Mouse (Mus musculus) embryonic facial prominence, embryonic 12.5 days (tissue): ENCODE measurements around the gene Cdkal1. TPM values are rescaled to one million over a fixed set of nuclear protein-coding genes. Genes with fewer than 3 reads are reported as not detected.

Experiments used
- ATAC-seq: fragments of 200-750 bp; cut with Nextera tagmentation; 2 replicates; pipeline ENCODE4 v1.8.0; 2017; ENCODE audit not compliant: insufficient number of reproducible peaks, insufficient read depth, low FRiP score, low TSS enrichment
- H3K27ac ChIP-seq: fragments of 300-500 bp; sonication (generic); 2 replicates; pipeline ENCODE4 v1.5.1; 2016; ENCODE audit warnings: mild to moderate bottlenecking
- H3K27me3 ChIP-seq: fragments of 300-500 bp; sonication (generic); 2 replicates; pipeline ENCODE4 v1.6.1; 2016; ENCODE audit warnings: mild to moderate bottlenecking, moderate library complexity
- H3K36me3 ChIP-seq: fragments of 300-500 bp; sonication (generic); 2 replicates; pipeline ENCODE4 v1.6.1; 2016; ENCODE audit warnings: mild to moderate bottlenecking
- H3K4me1 ChIP-seq: fragments of 300-500 bp; sonication (generic); 2 replicates; pipeline ENCODE4 v1.6.1; 2016
- H3K4me2 ChIP-seq: fragments of 300-500 bp; sonication (generic); replicated peaks from 2 replicates; pipeline ENCODE4 v1.6.1; 2016; ENCODE audit warnings: mild to moderate bottlenecking, moderate library complexity
- H3K4me3 ChIP-seq: fragments of 300-500 bp; sonication (generic); 2 replicates; pipeline ENCODE4 v1.5.1; 2016; ENCODE audit warnings: mild to moderate bottlenecking
- H3K9ac ChIP-seq: fragments of 300-500 bp; sonication (generic); 2 replicates; pipeline ENCODE4 v1.6.1; 2016; ENCODE audit warnings: mild to moderate bottlenecking, moderate library complexity
- H3K9me3 ChIP-seq: fragments of 300-500 bp; sonication (generic); 2 replicates; pipeline ENCODE4 v1.6.1; 2016; ENCODE audit warnings: mild to moderate bottlenecking, moderate library complexity
- WGBS: fragments of 180-500 bp; shearing (Covaris S2); methylation state at CpG from one replicate; pipeline ENCODE4 v1.1.7; 2016; 5-methylcytosine and 5-hydroxymethylcytosine counted together
- polyA plus RNA-seq: library from polyadenylated mRNA; unstranded; fragments of >200 nt; fragmentation: Nextera tagmentation; extraction: Ambion mirVana; gene quantifications from 2 replicates; pipeline ENCODE4 v1.2.1, GENCODE M21; 2016

Gene Cdkal1
- polyA plus RNA-seq, 1 experiment from 2014 or later, result 42.7 TPM

DNA sequence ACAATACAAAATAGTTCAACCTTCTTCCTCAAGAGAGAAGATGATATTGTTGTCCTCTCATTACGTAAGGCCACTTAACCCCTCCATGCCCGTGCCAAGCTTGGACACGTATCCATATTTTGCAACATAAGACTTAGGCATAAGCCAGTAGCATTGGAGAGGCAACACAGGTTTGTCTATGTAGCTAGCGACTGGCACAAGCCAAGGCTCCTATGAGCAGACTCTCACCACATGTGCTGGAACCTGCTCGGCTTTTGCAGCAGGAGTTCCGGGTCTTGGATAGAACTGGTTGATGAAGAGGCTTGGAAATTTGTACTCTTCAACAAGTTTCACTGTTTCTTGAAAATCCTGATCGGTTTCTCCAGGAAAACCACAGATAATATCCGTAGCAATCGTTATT is 381.2 kb downstream of the Cdkal1 start:
- Histone ChIP-seq H3K27me3 (no peaks in the 10 kb centered on the region), H3K4me1 (peaks cover 6% of the 10 kb centered on the region; the same call in 1 of the 2 replicates), H3K4me3 (no peak overlapping the region), H3K9ac (no peak overlapping the region), H3K4me2 (no peak overlapping the region), H3K27ac (no peak overlapping the region), H3K9me3 (no peaks in the 10 kb centered on the region), H3K36me3 (no peaks in the 10 kb centered on the region)
- WGBS, result 92% methylated on average over 9 of the region's 9 CpGs
- no peak for ATAC-seq

DNA sequence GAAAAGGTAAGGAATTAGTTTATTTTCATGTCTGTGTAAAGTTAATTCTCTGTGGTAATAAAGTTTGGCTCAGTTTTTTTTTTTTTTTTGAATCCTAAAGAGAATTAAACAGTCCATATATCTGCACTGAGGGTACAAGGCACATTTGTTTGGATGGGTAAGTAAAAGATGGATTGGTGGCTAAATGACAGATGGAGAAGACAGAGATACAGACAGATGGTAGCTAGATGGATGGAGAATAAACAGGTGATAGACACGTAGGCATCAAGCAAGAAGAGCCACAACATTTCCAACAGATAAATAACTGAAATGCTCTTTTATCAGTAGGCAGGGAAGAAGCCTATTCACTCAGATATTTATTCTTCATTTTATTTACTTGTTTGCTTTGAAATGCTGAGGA is 381.7 kb downstream of the Cdkal1 start:
- no peaks in the 10 kb centered on the region for H3K36me3 ChIP-seq
- H3K9ac ChIP-seq, result no peak overlapping the region
- no peak overlapping the region for H3K4me3 ChIP-seq
- no peak overlapping the region for H3K4me2 ChIP-seq
- H3K27me3 ChIP-seq, result no peaks in the 10 kb centered on the region
- WGBS, result 100% methylated on average over 1 of the region's 1 CpGs
- no peak for ATAC-seq
- no peak overlapping the region for H3K27ac ChIP-seq
- no peaks in the 10 kb centered on the region for H3K9me3 ChIP-seq
- H3K4me1 ChIP-seq, result peaks cover 6% of the 10 kb centered on the region; the same call in 1 of the 2 replicates

DNA sequence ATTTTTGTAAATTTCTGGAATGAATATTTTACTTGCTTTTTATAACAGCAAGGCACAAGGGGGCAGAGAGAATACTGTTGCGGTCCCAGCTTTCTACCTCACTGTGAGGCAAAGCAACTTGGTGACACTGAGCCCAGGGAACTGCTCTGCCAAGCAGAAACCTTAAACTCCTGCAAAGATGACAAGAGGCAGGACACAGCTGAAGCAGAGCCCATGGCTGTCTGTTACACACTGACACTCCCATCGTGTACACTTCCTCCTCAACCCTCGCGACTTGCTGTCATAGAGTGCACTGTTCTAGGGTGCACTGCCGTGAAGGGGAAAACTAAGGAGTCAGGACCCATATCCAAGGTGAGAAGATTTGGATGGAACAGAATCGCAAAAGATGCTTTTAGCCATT is 393.2 kb downstream of the Cdkal1 start:
- no peak overlapping the region for H3K27ac ChIP-seq
- no peaks in the 10 kb centered on the region for H3K27me3 ChIP-seq
- no peaks in the 10 kb centered on the region for H3K36me3 ChIP-seq
- H3K4me2 ChIP-seq, result no peak overlapping the region
- no peak for ATAC-seq
- no peak overlapping the region for H3K9ac ChIP-seq
- H3K4me1 ChIP-seq, result peaks cover 8% of the 10 kb centered on the region; the same call in 1 of the 2 replicates
- H3K4me3 ChIP-seq, result no peak overlapping the region
- H3K9me3 ChIP-seq, result no peaks in the 10 kb centered on the region
- WGBS, result 85% methylated on average over 6 of the region's 6 CpGs

DNA sequence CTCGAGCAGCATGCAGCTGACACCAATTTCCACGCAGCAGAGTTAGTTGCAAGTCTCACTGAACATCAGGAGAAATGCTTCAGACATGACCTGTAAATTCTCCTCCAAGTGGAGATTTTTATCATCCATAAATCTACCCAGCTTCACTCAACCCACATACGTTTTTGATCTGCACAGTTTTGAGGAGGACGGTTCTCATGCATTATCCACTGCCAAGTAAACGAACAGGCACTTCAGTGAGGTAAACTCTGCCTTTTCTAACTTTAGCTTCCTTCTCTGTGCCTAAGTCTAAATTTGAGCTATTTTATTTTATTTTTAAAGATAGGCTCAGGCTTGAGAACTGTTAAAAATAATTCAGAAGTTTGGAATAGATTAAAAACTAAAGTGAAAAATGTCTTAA is 394.7 kb downstream of the Cdkal1 start:
- no peaks in the 10 kb centered on the region for H3K27me3 ChIP-seq
- no peak overlapping the region for H3K27ac ChIP-seq
- no peaks in the 10 kb centered on the region for H3K9me3 ChIP-seq
- H3K4me2 ChIP-seq, result no peak overlapping the region
- no peak overlapping the region for H3K4me3 ChIP-seq
- ATAC-seq, result no peak
- WGBS, result 31% methylated on average over 5 of the region's 5 CpGs
- H3K9ac ChIP-seq, result no peak overlapping the region
- H3K4me1 ChIP-seq, result peaks cover 8% of the 10 kb centered on the region; the same call in 1 of the 2 replicates
- H3K36me3 ChIP-seq, result no peaks in the 10 kb centered on the region

DNA sequence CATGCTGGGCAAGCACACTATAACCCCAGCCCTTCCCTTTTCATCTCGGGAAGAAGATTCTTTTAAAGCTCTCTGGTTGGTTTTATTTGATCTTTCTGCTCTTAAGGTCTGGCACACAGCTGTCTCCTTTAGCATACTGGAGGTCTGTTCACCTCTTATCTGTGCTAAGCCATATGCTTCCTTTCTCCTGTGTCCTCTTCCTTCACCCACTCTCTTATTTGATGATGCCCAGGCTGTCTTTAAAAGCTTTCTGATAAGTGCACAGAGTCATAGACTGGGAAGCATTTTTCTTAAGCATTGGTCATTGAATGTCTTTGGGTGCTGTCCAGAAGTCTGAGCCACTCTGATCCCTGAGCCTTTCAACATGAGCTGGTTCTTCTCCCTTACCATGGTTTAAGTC is 397.1 kb downstream of the Cdkal1 start:
- peaks cover 8% of the 10 kb centered on the region; the same call in 1 of the 2 replicates for H3K4me1 ChIP-seq
- no peak overlapping the region for H3K27ac ChIP-seq
- H3K9ac ChIP-seq, result no peak overlapping the region
- H3K4me2 ChIP-seq, result no peak overlapping the region
- no peaks in the 10 kb centered on the region for H3K9me3 ChIP-seq
- ATAC-seq, result no peak
- H3K36me3 ChIP-seq, result no peaks in the 10 kb centered on the region
- no peaks in the 10 kb centered on the region for H3K27me3 ChIP-seq
- no peak overlapping the region for H3K4me3 ChIP-seq
- WGBS, result 42% methylated on average over 1 of the region's 1 CpGs

DNA sequence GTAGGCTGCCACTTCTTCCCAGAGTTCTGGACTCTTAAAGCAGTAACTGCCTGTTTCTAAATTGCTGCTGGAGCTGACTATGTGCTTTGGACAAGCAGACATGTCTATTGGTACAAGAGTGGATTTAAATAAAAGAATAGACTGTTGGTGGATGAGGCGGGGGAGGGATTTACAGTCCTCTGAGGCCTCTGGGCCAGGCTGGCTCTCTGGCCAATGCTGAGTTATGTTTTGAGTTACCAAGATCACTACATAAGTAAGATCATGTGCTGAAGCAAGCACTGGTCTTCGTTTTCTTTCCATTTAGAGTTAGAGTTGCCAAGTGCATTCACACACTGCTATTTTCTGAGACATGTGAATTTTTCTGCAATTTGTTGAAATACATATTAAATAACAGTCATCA is 418.4 kb downstream of the Cdkal1 start:
- 47% methylated on average over 2 of the region's 2 CpGs for WGBS
- no peak overlapping the region for H3K9ac ChIP-seq
- H3K4me2 ChIP-seq, result no peak overlapping the region
- no peaks in the 10 kb centered on the region for H3K9me3 ChIP-seq
- no peaks in the 10 kb centered on the region for H3K36me3 ChIP-seq
- H3K27ac ChIP-seq, result peak overlapping the region; percentile 54
- no peak overlapping the region for H3K4me3 ChIP-seq
- ATAC-seq, result no peak
- no peaks in the 10 kb centered on the region for H3K27me3 ChIP-seq
- H3K4me1 ChIP-seq, result peaks cover 13% of the 10 kb centered on the region; the same call in 1 of the 2 replicates

DNA sequence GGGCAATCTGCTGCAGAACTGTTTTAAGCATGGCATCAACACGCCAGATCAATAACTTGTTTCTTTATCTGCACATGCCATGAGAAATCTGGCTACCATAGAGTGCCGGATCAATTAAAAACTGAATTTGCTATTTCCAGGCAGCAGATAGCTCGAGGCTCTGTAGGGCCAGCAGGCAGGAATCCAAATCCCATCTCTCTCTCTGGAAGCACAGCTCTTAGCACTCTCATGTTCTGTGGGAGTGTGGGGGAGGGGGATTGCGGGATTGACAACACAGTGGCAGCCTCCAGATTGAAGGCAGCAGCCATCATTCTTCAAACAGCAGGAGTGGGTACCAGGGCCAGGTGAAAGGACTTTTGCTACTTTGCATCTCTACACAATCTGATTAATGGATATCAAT is 420.7 kb downstream of the Cdkal1 start:
- Histone ChIP-seq H3K27me3 (no peaks in the 10 kb centered on the region), H3K4me3 (no peak overlapping the region), H3K36me3 (no peaks in the 10 kb centered on the region), H3K9ac (no peak overlapping the region), H3K4me2 (no peak overlapping the region), H3K4me1 (peaks cover 15% of the 10 kb centered on the region; the same call in 1 of the 2 replicates), H3K9me3 (0 out of 2 replicates have a peak, but pooled peaks cover 3% of the 10 kb centered on the region), H3K27ac (no peak overlapping the region)
- 65% methylated on average over 4 of the region's 4 CpGs for WGBS
- ATAC-seq, result no peak

DNA sequence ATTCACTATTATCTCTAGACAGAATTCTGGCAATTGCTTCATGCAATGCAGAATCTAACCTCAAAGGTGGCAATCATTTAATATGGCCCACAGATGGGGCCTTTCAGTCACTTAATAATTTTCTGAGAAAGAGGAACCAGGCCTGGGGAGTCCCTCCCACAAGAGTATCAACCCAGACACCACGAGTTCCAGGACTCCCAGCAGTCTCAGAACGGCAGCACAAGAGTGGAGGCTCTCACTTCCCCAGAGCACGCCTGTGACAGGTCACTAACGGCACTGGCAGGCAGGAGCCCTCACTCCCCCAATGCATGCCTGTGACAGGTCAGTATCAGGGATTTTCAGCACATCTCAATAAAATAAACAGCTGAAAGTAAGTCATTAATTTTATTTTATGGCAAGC is 424.6 kb downstream of the Cdkal1 start:
- 27% methylated on average over 4 of the region's 4 CpGs for whole genome bisulfite sequencing
- Histone ChIP-seq H3K9me3 (0 out of 2 replicates have a peak, but pooled peaks cover 3% of the 10 kb centered on the region), H3K4me1 (peaks cover 6% of the 10 kb centered on the region; the same call in 1 of the 2 replicates), H3K27ac (no peak overlapping the region), H3K36me3 (no peaks in the 10 kb centered on the region), H3K4me2 (no peak overlapping the region), H3K27me3 (no peaks in the 10 kb centered on the region), H3K4me3 (no peak overlapping the region), H3K9ac (no peak overlapping the region)
- no peak for ATAC-seq

DNA sequence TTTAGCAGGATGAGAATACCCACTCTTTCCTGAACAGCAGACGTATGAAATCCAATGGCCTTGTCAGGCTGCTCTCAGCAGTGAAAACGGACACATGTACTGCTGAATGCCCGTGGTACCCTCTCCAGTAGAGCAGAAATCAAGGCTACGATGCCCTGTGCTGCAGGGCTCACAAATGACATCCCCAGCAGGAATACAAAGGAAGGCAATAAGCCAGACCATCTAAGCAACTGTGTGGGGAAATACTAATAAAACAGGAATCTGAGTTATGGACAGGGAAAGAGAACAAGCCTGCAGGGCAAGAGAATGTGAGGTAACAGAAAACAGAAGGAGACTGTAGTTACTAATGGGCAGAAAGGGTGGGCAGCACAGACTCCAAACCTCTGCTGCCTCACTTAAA is 425.6 kb downstream of the Cdkal1 start:
- H3K9ac ChIP-seq, result no peak overlapping the region
- no peak overlapping the region for H3K27ac ChIP-seq
- no peaks in the 10 kb centered on the region for H3K36me3 ChIP-seq
- WGBS, result 54% methylated on average over 4 of the region's 4 CpGs
- 0 out of 2 replicates have a peak, but pooled peaks cover 3% of the 10 kb centered on the region for H3K9me3 ChIP-seq
- H3K4me2 ChIP-seq, result no peak overlapping the region
- peaks cover 6% of the 10 kb centered on the region; the same call in 1 of the 2 replicates for H3K4me1 ChIP-seq
- no peaks in the 10 kb centered on the region for H3K27me3 ChIP-seq
- no peak for ATAC-seq
- H3K4me3 ChIP-seq, result no peak overlapping the region

DNA sequence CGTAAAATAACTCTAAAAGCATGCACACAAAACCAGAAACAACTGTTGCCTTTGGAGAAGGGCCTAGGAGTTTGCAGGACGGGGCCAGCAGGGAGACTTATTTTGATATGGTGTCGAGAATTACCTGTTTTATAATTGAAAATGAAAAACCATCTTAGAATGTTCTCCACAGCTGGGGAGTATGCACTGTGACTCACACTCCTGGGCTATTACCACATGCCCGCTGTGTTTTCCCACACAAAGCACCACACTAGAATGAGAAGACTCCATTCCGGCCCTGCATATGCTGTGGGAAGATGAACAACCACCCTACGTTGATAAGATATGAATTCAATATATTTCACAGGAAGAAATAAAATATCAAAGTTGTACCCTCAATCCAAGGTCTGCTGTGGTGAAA is 426.3 kb downstream of the Cdkal1 start:
- H3K36me3 ChIP-seq, result no peaks in the 10 kb centered on the region
- WGBS, result 88% methylated on average over 6 of the region's 6 CpGs
- no peak overlapping the region for H3K4me2 ChIP-seq
- no peak overlapping the region for H3K4me3 ChIP-seq
- no peak overlapping the region for H3K9ac ChIP-seq
- no peak for ATAC-seq
- no peak overlapping the region for H3K27ac ChIP-seq
- peaks cover 6% of the 10 kb centered on the region; the same call in 1 of the 2 replicates for H3K4me1 ChIP-seq
- no peaks in the 10 kb centered on the region for H3K27me3 ChIP-seq
- H3K9me3 ChIP-seq, result 0 out of 2 replicates have a peak, but pooled peaks cover 3% of the 10 kb centered on the region

DNA sequence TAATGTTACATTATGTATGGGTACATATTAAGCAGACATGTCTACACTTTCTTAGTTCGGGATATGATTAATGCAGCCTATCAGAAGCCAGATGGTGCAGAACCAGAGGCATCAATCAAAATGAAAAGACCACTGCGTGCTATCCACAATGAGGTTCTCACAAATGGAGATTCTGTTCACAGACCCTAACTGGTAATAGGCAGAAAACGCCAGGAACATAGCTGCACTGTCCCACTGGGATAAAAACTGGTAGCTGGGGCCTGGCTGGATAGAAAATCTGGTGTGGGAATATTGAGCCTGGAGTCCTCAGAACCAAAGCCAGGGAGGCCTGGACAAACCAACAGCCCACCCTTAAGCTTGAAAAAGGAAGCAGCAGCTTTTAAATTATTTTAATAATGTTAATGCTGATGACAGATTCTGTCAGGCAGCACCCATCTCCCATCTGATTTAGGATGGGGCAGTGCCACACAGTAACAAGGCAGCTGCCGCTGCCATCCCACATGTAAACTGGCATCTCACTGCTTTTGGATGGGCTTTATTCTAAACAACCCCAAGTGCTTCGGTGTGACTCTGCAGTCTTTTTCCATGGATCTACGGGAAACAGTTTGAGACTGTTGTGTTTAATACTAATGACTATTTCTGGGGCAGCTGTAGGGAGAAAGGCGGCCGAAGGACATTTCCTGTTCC is 438.9 kb downstream of the Cdkal1 start:
- 29% methylated on average over 8 of the region's 8 CpGs for WGBS
- H3K4me2 ChIP-seq, result no peak overlapping the region

DNA sequence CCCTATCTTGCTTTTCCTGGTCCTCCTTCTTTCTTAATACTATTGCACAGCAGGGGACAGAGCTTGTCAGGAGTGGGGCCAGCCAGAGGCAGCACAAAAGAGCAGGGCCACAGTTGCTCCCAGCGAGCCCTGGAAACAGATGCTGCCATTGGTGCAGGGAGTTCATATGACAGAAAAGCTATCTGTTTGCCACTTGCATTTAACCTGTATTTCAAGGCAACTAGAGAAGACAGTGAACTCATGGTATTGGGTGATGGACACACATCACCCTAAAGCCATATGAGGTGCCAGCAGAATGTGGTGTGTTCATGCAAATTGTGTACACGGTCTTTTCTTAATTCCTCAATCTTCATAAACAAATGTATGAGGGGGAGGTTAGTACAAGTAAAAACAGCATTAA is 439.5 kb downstream of the Cdkal1 start:
- ATAC-seq, result 0 out of 2 replicates have a peak, but pooled peaks have one; percentile 28
- H3K27ac ChIP-seq, result 0 out of 2 replicates have a peak overlapping the region, but pooled peaks have one; percentile 30
- H3K4me1 ChIP-seq, result peaks cover 30% of the 10 kb centered on the region
- H3K27me3 ChIP-seq, result no peaks in the 10 kb centered on the region
- no peaks in the 10 kb centered on the region for H3K9me3 ChIP-seq
- no peak overlapping the region for H3K4me2 ChIP-seq
- H3K9ac ChIP-seq, result no peak overlapping the region
- no peaks in the 10 kb centered on the region for H3K36me3 ChIP-seq
- 31% methylated on average over 2 of the region's 2 CpGs for WGBS
- H3K4me3 ChIP-seq, result no peak overlapping the region

More for the DNA sequence above, 438.9 kb downstream of the Cdkal1 start:
- Histone ChIP-seq H3K4me3 (no peak overlapping the region), H3K27ac (peak overlapping the region; percentile 52), H3K9ac (no peak overlapping the region), H3K4me1 (peaks cover 30% of the 10 kb centered on the region), H3K9me3 (no peaks in the 10 kb centered on the region), H3K36me3 (no peaks in the 10 kb centered on the region), H3K27me3 (no peaks in the 10 kb centered on the region)
- ATAC-seq, result peak; percentile 64; the same call in 1 of the 2 replicates
